Mouse (Mus musculus): ENCODE measurements around the gene Nrde2. TPM values are rescaled to one million over a fixed set of nuclear protein-coding genes. Genes with fewer than 3 reads are reported as not detected.
A peak's percentile ranks its signal among the peaks of the same experiment; 100 is the strongest.

Gene Nrde2
- total and polyA plus RNA-seq, 3 experiments: 18.9 to 25.6 (median 23.6) TPM

DNA sequence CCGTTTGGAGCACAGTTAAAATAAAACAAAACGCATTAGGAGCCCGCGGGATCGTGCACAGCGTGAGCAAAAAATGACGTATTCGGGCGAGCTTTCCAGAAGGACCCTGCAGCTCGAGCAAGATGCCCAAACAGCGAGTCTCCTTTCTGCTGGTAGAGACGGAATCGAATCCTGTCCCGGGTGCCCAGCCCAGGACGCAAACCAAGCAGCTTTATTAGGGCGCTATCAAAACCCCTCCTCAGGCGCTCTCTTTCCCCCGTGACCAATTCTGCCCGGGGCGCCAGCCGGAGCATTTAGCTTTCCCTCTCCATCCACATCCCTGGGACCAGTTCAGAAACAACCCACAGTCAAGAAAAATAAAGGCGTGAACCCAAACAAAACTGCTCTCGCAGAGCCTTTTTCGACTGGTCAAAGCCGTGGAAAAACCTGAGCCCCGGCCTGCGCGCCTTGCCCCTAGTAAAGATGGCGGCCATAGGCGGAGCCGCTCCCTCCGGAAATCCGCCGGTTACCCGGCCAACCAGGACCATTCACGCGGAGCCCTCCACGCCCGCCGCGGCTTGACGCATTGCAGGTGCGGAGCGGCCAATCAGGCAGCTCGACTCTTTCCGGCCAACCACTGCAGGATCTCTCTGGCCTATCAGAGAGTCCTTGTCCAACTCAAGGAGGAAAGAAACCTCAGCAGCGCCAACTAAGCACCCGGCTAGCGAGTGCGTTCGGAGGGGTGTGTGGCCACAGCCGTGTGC, 27.7 kb upstream of the Nrde2 start:
- peaks cover 0 to 22% of the 10 kb centered on the region in 2 experiments; a peak in 2 of 4 replicates for H3K4me1 ChIP-seq (ENCODE audit: control insufficient read depth in 1 of 2, insufficient read depth in 2 of 2)
- H3K79me2 ChIP-seq (replicated peaks; ENCODE audit: control insufficient read depth, extremely low read depth, insufficient read depth, poor library complexity, severe bottlenecking): no peaks in the 10 kb centered on the region
- TF ChIP-seq NRF1 (IDR thresholded peaks at IDR 0.05; ENCODE audit: low read depth, low read length) (peak; percentile 64), TCF12 (IDR thresholded peaks at IDR 0.05; ENCODE audit: low read depth, low read length) (peak; percentile 78), SMC3 (IDR thresholded peaks at IDR 0.05; ENCODE audit: low read depth, low read length) (no peak), ETS1 (conservative IDR thresholded peaks at IDR 0.05; ENCODE audit: low read depth, low read length) (no peak; the same call in 1 of the 2 replicates), MEF2A (IDR thresholded peaks at IDR 0.05; ENCODE audit: borderline replicate concordance, low read depth, low read length) (peak; percentile 45; the same call in 1 of the 2 replicates), MAFK (IDR thresholded peaks at IDR 0.05; ENCODE audit: insufficient replicate concordance, low read length) (peak; percentile 53; the same call in 1 of the 2 replicates), USF1 (IDR thresholded peaks at IDR 0.05; ENCODE audit: low read depth, low read length) (no peak; the same call in 1 of the 2 replicates), RAD21 (IDR thresholded peaks at IDR 0.05; ENCODE audit: low read depth, low read length) (no peak), POLR2AphosphoS2 (IDR thresholded peaks at IDR 0.05; ENCODE audit: low read depth, low read length) (peak; percentile 68; the same call in 1 of the 2 replicates), PAX5 (IDR thresholded peaks at IDR 0.05; ENCODE audit: low read length) (no peak), MXI1 (IDR thresholded peaks at IDR 0.05; ENCODE audit: low read depth, low read length) (peak; percentile 65; the same call in 1 of the 2 replicates), JUND (conservative IDR thresholded peaks at IDR 0.05; ENCODE audit: low read depth, low read length) (no peak), TBP (conservative IDR thresholded peaks at IDR 0.05; ENCODE audit: low read depth, low read length) (peak; percentile 70), JUN (IDR thresholded peaks at IDR 0.05; ENCODE audit: insufficient read depth, low read depth, low read length) (no peak), CHD2 (IDR thresholded peaks at IDR 0.05; ENCODE audit: low read length) (peak; percentile 86), CTCF (conservative IDR thresholded peaks at IDR 0.05 in 1 of 2, IDR thresholded peaks at IDR 0.05 in 1 of 2; ENCODE audit: low read depth in 2 of 2, low read length in 2 of 2) (no peak), ELF1 (IDR thresholded peaks at IDR 0.05; ENCODE audit: low read depth, low read length) (peak; percentile 81), ZNF384 (IDR thresholded peaks at IDR 0.05; ENCODE audit: low read depth, low read length) (no peak), GABPA (IDR thresholded peaks at IDR 0.05; ENCODE audit: insufficient replicate concordance, low read depth, low read length) (no peak; the same call in 1 of the 2 replicates), MYC (IDR thresholded peaks at IDR 0.05; ENCODE audit: low read depth, low read length) (no peak; the same call in none of the 2 replicates), POLR2A (IDR thresholded peaks at IDR 0.05; ENCODE audit: low read depth, low read length) (peak; percentile 88), NELFE (IDR thresholded peaks at IDR 0.05; ENCODE audit: low read depth, low read length) (peak; percentile 79), MAZ (IDR thresholded peaks at IDR 0.05; ENCODE audit: low read depth, low read length) (peak; percentile 81), KAT2A (IDR thresholded peaks at IDR 0.05; ENCODE audit: insufficient replicate concordance, low read length) (peak; percentile 92), ZC3H11A (IDR thresholded peaks at IDR 0.05; ENCODE audit: low read depth, low read length) (no peak), EP300 (IDR thresholded peaks at IDR 0.05; ENCODE audit: low read length) (no peak), ZMIZ1 (IDR thresholded peaks at IDR 0.05; ENCODE audit: low read depth, low read length) (peak; percentile 86; the same call in 1 of the 2 replicates), RCOR1 (conservative IDR thresholded peaks at IDR 0.05; ENCODE audit: low read depth, low read length) (peak; percentile 90; the same call in 1 of the 2 replicates), SIN3A (IDR thresholded peaks at IDR 0.05; ENCODE audit: low read length) (peak; percentile 66; the same call in 1 of the 2 replicates), BHLHE40 (IDR thresholded peaks at IDR 0.05; ENCODE audit: low read depth, low read length) (peak; percentile 32), HCFC1 (IDR thresholded peaks at IDR 0.05; ENCODE audit: low read depth, low read length) (peak; percentile 85), MAX (IDR thresholded peaks at IDR 0.05; ENCODE audit: low read length) (peak; percentile 80), E2F4 (IDR thresholded peaks at IDR 0.05; ENCODE audit: insufficient replicate concordance, low read depth, low read length) (peak; percentile 71; the same call in 1 of the 2 replicates), ZKSCAN1 (IDR thresholded peaks at IDR 0.05; ENCODE audit: borderline replicate concordance, low read depth, low read length) (no peak), USF2 (conservative IDR thresholded peaks at IDR 0.05; ENCODE audit: low read depth, low read length) (no peak), CHD1 (IDR thresholded peaks at IDR 0.05; ENCODE audit: low read depth, low read length) (no peak; the same call in 1 of the 2 replicates), IRF4 (IDR thresholded peaks at IDR 0.05; ENCODE audit: low read depth, low read length) (peak; percentile 49; the same call in 1 of the 2 replicates), UBTF (IDR thresholded peaks at IDR 0.05; ENCODE audit: low read depth, low read length) (no peak)

More for the DNA sequence above, 27.7 kb upstream of the Nrde2 start:
- Histone ChIP-seq H3K4me2 (ENCODE audit: insufficient read depth, low read depth, poor library complexity, severe bottlenecking) (peak overlapping the region; percentile 90; the same call in 1 of the 2 replicates), H3K4me3 (replicated peaks in 1 of 3; ENCODE audit: low read depth in 2 of 3, low read length in 2 of 3, poor library complexity in 1 of 3) (peak overlapping the region; percentile 68 to 84 (median 73)), H3K9me3 (replicated peaks; ENCODE audit: low read length) (peaks cover 9% of the 10 kb centered on the region), H3K27ac (ENCODE audit: insufficient read depth, low read depth) (peak overlapping the region; percentile 60), H3K9ac (ENCODE audit: insufficient read depth, low read depth) (peak overlapping the region; percentile 98), H3K27me3 (replicated peaks) (no peaks in the 10 kb centered on the region), H3K36me3 (replicated peaks in 1 of 2; ENCODE audit: control insufficient read depth in 1 of 2, insufficient read depth in 1 of 2, low read length in 1 of 2) (no peaks in the 10 kb centered on the region)
- in situ Hi-C loops (cut with MboI; ENCODE audit: low pct_ligation_motif_present, low pct_unique_long_range_greater_than_20kb, low sequenced_read_pairs) (no loop called here), dilution Hi-C loops (cut with MboI; ENCODE audit: extremely low pct_ligation_motif_present, extremely low pct_unique_long_range_greater_than_20kb, low sequenced_read_pairs) (no loop called here)
- DNase-seq (ENCODE audit: extremely low read depth): peak; percentile 97
